Mouse (Mus musculus) natural killer cell, adult 2 months (primary cell): ENCODE measurements at regions not wholly inside any gene's neighbourhood (a gene's known extent, or its start where the extent isn't known, plus 50 kb on each side); places are given as distances from the start of the nearest gene placed in this dataset.

Experiments
- DNase-seq, 2 experiments: peaks; one replicate each; pipeline ENCODE4 v3.0.0; 2022; ENCODE audit warnings: low spot score in 2 of 2

GRCm38 (mm10) chr5:148820476-148820875 lies 108.6 kb downstream of the Katnal1 start:
- DNase-seq: peak; percentile 75 to 84

- peak; percentile 73 to 77 for DNase-seq
Observed at GRCm38 (mm10) chr5:148819423-148819822, 109.7 kb downstream of the Katnal1 start.

DNA sequence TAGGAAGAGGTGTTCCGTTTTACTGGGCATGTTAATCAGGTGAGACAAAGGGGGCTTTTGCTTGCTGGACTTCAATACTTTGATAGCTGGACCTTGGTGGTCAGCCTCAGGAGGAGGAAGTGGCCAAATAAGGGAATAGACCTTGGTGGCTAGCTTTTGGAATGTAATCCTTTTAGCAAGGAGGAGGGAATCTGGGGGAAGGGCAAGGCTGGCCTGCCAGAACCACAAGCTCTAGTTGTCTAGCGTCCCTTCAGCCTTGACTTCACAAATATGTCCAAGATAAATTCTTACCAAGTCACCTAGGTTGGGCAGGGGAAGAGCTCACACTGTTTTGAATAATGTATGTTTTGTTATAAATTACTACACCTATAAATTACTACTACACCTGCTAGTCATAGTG lies 110.4 kb downstream of the Katnal1 start:
- no peak for DNase-seq

DNA sequence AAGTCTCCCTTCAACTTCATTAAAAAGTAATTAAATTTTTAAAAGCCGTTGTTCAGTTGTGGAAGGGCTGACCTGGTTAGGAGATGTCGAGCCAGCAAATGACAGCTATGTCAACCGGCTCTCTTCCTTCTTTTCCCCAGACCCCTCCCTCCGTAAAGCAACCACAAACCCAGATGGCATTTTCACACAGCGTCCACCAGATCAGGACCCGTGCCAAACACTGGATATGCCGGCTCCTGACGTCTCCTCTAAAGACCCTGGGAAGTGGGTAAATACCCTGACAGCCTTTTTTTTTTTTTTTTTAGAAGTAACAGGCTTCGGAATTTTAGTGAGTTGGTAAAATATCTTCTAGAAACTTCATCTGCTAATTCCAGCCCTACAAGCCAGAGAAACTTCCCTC lies 116.3 kb downstream of the Katnal1 start:
- DNase-seq: no peak

DNA sequence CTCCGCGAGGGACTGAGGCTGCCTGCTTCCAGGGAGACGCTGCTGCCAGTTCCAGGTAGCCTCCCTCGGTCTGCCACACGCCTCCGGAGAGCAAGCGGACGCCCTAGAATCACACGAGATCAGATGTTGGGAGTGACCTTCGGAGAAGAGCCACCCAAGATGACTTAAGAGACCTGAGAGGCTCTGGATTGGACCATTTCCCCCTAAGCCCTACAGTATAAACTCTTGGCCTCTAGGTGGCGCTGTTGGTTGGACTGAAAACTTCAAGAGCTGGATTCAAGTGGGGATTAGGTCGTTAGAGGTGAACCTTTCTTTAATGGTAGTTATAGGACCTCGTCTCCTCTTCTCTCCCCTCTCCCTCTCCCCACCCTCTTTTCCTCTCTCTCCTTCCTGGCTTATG lies 117.1 kb downstream of the Katnal1 start:
- DNase-seq: peak; percentile 64 to 78

- DNase-seq: no peak
Observed at GRCm38 (mm10) chr5:148809485-148809884, 119.6 kb downstream of the Katnal1 start.

- DNase-seq: no peak
Observed at GRCm38 (mm10) chr5:148809055-148809454, 120.1 kb downstream of the Katnal1 start.

- DNase-seq: peak; percentile 29 to 47
Observed at GRCm38 (mm10) chr5:148808426-148808825, 120.7 kb downstream of the Katnal1 start.

DNA sequence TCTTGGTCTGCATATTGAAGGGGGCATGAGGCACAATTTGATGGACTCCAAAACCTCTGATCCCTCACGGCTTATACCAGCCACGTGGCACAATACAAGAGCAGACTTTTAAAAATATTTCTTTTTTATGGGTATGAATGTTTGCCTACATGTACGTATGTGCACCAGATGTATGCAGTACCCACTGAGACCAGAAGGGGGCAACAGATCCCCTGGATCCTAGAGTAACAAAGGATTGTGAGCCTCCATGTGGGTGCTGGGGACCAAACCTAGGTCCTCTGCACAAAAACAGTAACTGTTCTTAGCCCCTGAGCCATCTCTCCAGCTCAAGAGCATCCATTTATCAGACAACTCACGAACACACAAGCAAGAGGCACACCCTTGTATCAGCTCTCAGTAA lies 121.5 kb downstream of the Katnal1 start:
- no peak for DNase-seq

DNA sequence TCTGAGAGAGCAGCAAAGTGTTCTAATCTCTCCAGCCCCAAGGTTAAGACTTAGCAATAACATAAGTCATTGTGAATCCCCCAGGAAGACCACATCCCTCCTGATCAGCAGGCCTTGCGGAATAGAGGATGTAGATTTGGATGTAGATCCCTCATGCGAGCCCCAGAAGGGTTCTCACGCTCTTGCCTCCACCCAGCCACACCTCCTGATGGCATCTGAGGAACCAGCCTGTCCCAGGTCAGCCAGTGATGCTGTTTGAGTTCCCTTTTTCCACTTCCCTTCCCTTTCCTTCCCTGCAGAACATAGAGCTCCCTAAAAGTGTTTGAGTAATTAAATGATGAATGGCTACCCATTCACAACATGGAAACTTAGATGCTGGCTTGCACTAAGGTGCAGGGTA lies 124.1 kb downstream of the Katnal1 start:
- DNase-seq: no peak

GRCm38 (mm10) chr5:148803772-148804171 lies 125.3 kb downstream of the Katnal1 start:
- no peak for DNase-seq

- DNase-seq: no peak
Observed at GRCm38 (mm10) chr5:148802720-148803119, 126.4 kb downstream of the Katnal1 start.

GRCm38 (mm10) chr5:148798541-148798940 lies 130.6 kb downstream of the Katnal1 start:
- DNase-seq: no peak

DNA sequence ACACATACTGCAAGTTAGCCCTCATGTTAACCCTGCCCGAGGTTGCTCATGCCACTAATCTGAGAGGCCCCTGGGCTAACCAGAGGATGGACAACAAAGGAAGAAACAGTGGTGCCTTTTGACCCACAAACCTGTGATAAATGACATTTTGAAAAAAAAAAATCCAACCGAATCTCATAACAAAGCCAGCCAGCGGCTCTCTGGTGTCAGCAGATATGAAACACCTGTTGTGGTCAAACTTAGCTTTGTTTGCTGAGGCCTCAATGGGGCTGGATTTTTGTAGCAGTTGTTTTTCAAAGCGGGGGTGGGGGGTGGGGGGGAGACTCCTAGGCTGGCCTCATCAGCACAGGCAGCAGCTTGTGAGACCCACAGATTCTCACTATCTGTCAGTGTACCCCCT lies 133.0 kb downstream of the Katnal1 start:
- no peak for DNase-seq

DNA sequence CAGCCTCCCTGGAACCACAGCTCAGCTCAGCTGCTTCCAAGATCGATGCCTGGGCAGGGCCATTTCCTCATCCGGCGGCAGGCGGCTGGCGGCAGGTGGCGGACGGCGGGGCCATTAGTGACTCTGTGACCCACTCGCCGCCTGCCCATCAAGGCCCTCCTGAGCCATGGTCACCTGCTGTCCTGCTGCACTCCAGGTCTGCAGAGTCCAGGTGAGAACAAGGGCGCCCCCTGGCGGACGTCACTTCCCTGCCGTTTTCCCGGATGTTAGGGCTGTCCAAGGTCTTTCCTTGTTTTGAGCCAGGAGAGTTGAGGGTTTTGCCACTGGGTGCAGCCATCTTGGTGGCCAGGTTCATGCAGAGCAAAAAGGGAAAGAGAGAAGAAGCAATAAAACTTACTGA lies 134.7 kb downstream of the Katnal1 start:
- peak; percentile 44 to 60 for DNase-seq

GRCm38 (mm10) chr5:148792736-148793440 lies 136.2 kb downstream of the Katnal1 start:
- DNase-seq: peak; percentile 73 to 78

DNA sequence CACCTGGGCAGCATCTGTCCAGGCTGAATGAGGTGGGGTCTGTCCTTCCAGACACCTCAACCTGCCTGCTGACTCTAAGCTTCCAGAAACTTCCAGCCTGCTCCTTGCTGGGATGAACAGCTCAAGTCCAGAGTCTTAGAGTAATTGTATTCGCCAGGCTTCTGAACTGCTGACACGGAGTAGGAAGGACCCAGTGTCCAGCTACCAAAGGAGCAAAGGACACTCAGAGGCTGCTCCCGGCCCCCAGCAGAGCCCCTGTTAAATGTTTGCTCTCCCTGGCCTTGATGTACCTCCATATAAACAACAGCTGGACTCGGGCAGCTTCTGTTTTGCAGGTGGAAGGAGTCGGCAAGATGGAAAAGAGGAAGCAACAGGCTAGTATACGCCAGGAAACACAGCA lies 137.5 kb downstream of the Katnal1 start:
- DNase-seq: no peak

GRCm38 (mm10) chr5:148790343-148790742 lies 138.8 kb downstream of the Katnal1 start:
- peak in 1 of 2 experiments; percentile 29 for DNase-seq

DNA sequence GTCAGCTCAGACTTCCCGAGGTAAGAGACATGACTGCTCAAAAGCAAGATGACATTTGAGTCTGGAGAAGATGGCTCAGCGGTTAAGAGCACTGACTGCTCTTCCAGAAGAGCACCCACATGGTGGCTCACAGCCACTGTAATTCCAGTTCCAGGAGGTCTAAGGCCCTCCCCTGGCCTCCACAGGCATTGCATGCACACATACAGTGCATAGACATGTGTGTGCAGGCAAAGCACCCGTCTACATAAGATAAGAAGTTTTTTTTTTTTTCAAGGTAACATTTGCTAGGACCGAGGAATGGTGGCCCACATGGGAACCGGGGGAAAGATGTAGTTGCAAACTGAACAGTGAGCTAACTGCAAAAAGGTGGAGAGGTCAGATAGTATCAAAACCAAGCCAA lies 139.3 kb downstream of the Katnal1 start:
- no peak for DNase-seq

DNA sequence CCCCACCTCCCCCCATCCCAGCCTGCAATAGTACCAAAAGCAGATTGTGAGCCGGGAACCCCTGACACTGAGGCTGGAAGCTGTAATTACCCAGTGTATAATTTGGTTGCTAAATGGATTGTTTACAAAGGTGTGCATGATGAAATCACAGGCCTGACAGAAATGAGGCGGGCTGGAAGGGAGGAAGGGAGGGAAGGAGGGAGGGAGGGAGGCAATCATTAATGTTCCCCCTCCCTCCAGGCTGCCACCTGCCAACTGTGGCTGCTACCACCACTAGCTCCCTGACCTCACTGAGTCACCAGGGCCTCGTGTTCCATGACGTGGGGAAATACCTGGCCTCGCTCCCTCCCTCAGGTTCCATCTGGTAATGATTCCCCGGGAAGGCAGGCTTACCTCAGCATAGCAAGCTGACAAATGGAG lies 140.0 kb downstream of the Katnal1 start:
- no peak for DNase-seq

DNA sequence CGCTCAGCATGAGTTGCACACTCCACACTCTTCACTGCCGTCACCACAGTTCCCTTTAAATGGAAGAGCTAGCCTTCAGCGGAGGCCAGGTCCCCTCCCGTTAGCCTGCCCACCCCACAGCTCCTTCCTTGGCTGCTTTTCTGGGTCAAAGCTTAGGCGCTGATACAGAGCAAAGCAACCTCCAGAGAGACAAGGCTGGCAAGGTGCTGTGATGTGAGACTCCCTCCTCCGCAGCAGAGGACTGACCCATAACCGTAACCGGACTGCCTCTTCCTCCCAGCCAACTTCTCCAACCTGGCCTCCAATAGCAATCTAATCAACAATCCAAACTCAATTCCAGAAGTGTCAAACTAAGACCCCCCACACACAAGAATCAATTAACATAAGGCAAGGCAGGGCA lies 140.4 kb downstream of the Katnal1 start:
- no peak for DNase-seq

DNA sequence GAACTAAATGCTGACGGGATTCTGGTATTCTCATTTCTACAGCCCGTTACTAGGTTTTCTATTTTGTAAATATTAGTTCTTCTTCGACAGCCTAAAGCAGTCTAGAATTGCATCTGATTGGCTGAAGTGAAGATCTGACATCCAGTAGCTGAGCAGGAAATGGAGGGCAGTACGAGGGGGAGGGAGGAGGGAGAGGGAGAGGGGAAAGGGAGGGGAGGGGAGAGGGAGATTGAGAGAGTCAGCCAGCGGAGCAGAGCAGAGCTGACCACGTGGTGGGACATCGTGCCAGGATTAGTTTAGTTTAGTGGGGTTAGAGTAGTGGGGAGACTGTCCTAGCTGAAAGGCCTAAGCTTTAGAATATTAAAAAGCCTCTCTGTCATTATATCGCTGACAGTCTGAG lies 141.8 kb downstream of the Katnal1 start:
- no peak for DNase-seq

- DNase-seq: peak; percentile 42 to 65
Observed at GRCm38 (mm10) chr5:148781076-148781475, 148.0 kb downstream of the Katnal1 start.
